Mouse (Mus musculus): ENCODE results near the gene Zfp472. TPM values are rescaled to one million over a fixed set of nuclear protein-coding genes. Genes with fewer than 3 reads are reported as not detected.

Gene Zfp472
- polyA plus RNA-seq, 1 experiment: 0.77 TPM

DNA sequence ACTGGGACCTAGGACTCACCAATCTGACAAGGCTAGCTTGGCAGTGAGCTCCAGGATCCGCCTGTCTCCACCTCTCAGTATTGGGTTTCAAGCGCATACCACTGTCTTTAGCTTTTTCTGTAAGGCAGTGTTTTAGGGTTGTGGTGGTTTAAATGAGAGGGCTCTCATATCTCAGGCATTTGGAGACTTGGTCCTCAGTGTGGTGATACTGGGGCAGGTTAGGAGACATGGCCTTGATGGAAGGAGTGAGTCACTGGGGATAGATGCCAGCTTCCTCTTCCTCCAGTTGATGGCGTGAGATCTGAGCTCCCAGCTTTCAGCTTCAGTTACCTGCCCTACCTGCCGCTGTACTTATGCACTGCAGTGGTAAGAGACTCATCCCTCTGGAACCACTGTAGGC lies 25.8 kb upstream of the Zfp472 start:
- Histone ChIP-seq H3K4me3 (ENCODE audit: insufficient read depth, low read depth, low read length) (no peak overlapping the region), H3K36me3 (ENCODE audit: control insufficient read depth, insufficient read depth, low read length) (no peaks in the 10 kb centered on the region), H3K27ac (ENCODE audit: insufficient read depth, low read depth, low read length) (no peak overlapping the region), H3K27me3 (replicated peaks; ENCODE audit: control insufficient read depth, insufficient read depth, low read length) (no peaks in the 10 kb centered on the region), H3K4me1 (ENCODE audit: control insufficient read depth, insufficient read depth, low read length) (no peaks in the 10 kb centered on the region)
- WGBS: 81% methylated on average over 4 of the region's 4 CpGs
- TF ChIP-seq CTCF (conservative IDR thresholded peaks at IDR 0.05; ENCODE audit: insufficient read depth, insufficient read length, low read depth, low read length): no peak
- TF ChIP-seq POLR2A (IDR thresholded peaks at IDR 0.05; ENCODE audit: low read depth, low read length): no peak
- DNase-seq: no peak

DNA sequence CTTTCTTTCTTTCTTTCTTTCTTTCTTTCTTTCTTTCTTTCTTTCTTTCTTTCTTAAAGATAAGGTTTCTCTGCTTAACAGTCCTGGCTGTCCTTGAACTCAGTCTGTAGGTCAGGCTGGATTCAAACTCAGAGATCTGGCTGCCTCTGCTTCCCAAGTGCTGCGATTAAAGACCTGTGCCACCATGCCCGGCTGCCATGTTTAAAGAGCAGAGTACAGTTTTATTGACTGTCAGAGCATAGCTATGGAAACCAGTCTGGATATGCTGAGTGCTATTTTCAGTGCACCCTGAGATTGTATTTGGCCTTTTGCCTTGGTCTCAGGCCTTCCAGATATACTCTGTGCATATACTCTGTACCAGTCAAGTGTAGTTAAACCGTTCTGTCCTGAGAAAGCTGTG lies 22.0 kb upstream of the Zfp472 start:
- no peak overlapping the region for H3K4me3 ChIP-seq (ENCODE audit: insufficient read depth, low read depth, low read length)
- no peak overlapping the region for H3K27ac ChIP-seq (ENCODE audit: insufficient read depth, low read depth, low read length)
- DNase-seq: no peak
- no peaks in the 10 kb centered on the region for H3K36me3 ChIP-seq (ENCODE audit: control insufficient read depth, insufficient read depth, low read length)
- H3K4me1 ChIP-seq (ENCODE audit: control insufficient read depth, insufficient read depth, low read length): peaks cover 13% of the 10 kb centered on the region
- H3K27me3 ChIP-seq (replicated peaks; ENCODE audit: control insufficient read depth, insufficient read depth, low read length): no peaks in the 10 kb centered on the region
- 93% methylated on average over 3 of the region's 3 CpGs for WGBS
- TF ChIP-seq POLR2A (IDR thresholded peaks at IDR 0.05; ENCODE audit: low read depth, low read length) (no peak), CTCF (conservative IDR thresholded peaks at IDR 0.05; ENCODE audit: insufficient read depth, insufficient read length, low read depth, low read length) (no peak)

DNA sequence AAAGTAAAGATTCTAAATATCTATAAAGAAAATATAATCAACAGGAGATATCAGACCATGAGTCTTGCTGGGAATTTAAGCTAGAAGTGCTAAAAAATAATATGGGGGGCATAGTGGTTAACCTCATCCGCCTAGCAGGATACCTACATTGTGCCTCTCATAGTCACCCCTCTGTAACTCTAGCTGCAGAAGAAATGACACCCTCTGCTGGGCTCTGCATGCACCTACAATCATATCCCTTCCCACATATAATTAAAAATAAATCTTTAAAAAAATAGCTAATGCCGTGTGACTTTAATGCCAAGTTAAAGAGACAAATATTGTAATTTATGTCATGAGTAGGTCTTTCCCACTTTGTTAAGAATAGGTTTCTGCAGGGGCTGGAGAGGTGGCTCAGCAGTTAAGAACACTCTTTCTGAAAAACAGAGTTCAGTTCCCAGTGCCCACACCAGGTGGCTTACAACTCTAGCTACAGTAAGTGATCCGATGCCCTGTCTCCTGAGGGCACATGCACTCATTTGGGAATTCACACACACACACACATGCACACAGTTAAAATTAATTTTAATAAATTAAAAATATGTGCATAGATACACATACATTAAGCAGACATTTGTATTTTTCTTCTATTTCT lies 21.1 kb upstream of the Zfp472 start:
- no peaks in the 10 kb centered on the region for H3K36me3 ChIP-seq (ENCODE audit: control insufficient read depth, insufficient read depth, low read length)
- H3K4me1 ChIP-seq (ENCODE audit: control insufficient read depth, insufficient read depth, low read length): peaks cover 13% of the 10 kb centered on the region
- H3K27me3 ChIP-seq (replicated peaks; ENCODE audit: control insufficient read depth, insufficient read depth, low read length): no peaks in the 10 kb centered on the region
- no peak overlapping the region for H3K27ac ChIP-seq (ENCODE audit: insufficient read depth, low read depth, low read length)
- no peak overlapping the region for H3K4me3 ChIP-seq (ENCODE audit: insufficient read depth, low read depth, low read length)
- peak; percentile 31; the same call in 1 of the 2 replicates for TF ChIP-seq CTCF (conservative IDR thresholded peaks at IDR 0.05; ENCODE audit: insufficient read depth, insufficient read length, low read depth, low read length)
- no peak for TF ChIP-seq POLR2A (IDR thresholded peaks at IDR 0.05; ENCODE audit: low read depth, low read length)
- DNase-seq: no peak
- WGBS: 56% methylated on average over 3 of the region's 3 CpGs

DNA sequence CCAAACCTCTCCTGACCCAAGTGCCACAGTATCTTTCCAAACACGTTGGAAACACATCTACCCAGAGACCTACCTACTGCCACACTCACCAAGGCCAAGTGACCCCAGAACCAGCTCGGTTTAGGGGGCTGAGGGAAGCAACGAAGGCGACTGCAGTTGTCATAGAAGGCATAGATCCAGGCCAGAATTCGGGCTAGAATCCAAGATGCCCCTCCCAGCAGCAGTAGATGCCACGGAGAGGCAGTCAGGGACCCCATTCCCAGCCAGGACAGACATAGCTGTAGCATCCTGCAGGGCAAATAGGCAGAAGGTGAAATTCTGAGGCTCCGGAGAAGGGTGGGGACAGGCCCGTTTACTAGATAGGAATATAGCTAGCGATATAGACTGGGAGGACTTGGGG lies 18.9 kb upstream of the Zfp472 start:
- peak overlapping the region; percentile 80 for H3K4me3 ChIP-seq (ENCODE audit: insufficient read depth, low read depth, low read length)
- 35% methylated on average over 9 of the region's 9 CpGs for WGBS
- no peaks in the 10 kb centered on the region for H3K27me3 ChIP-seq (replicated peaks; ENCODE audit: control insufficient read depth, insufficient read depth, low read length)
- DNase-seq: no peak
- peaks cover 13% of the 10 kb centered on the region for H3K4me1 ChIP-seq (ENCODE audit: control insufficient read depth, insufficient read depth, low read length)
- H3K27ac ChIP-seq (ENCODE audit: insufficient read depth, low read depth, low read length): peak overlapping the region; percentile 84
- no peak for TF ChIP-seq CTCF (conservative IDR thresholded peaks at IDR 0.05; ENCODE audit: insufficient read depth, insufficient read length, low read depth, low read length)
- no peak for TF ChIP-seq POLR2A (IDR thresholded peaks at IDR 0.05; ENCODE audit: low read depth, low read length)
- H3K36me3 ChIP-seq (ENCODE audit: control insufficient read depth, insufficient read depth, low read length): no peaks in the 10 kb centered on the region

DNA sequence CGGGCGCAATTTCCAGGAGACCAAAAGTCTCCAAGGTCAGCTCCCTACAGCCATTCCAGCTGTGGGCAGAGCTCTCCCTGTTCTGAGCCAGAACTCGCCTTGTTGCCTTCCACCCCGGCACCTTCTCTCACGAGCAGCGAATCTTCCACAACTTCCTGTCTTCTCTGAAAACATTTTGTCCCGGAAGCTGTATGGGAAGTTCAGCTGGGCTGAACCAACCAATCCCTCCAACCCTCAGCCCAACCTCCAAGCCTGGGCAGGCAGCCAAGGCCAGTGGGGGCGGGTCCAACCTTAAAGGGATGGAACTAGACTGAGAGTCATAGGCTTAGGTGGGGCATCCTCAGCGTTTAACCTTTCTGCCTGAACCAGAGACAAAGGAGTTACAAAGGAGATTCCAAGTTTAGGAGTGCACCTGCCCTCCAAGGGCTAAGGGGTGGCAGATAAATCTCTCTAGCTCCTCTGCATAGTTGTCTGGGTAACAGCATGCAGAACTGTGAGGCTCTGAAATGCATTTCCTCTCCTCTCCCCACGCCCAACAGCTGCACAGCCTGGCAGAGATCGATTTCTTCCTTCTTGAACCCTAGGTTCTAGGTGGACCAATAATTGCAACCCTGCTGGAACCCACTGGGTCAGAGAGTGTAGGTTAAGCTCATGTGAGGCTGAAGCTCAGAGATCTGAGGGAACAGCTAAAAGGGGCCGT lies 18.2 kb upstream of the Zfp472 start, which contains the start of gene Cyp4f13:
TSS of gene Cyp4f13 (minus strand) at position 188 of the 700 bp plus-strand sequence.
- WGBS: 6% methylated on average over 12 of the region's 12 CpGs
- peak; percentile 77 for TF ChIP-seq POLR2A (IDR thresholded peaks at IDR 0.05; ENCODE audit: low read depth, low read length)
- TF ChIP-seq CTCF (conservative IDR thresholded peaks at IDR 0.05; ENCODE audit: insufficient read depth, insufficient read length, low read depth, low read length): no peak
- Histone ChIP-seq H3K4me3 (ENCODE audit: insufficient read depth, low read depth, low read length) (peak within 1 kb of the TSS; percentile 80), H3K27me3 (replicated peaks; ENCODE audit: control insufficient read depth, insufficient read depth, low read length) (no peaks in the 10 kb centered on the region), H3K27ac (ENCODE audit: insufficient read depth, low read depth, low read length) (peak within 1 kb of the TSS; percentile 84), H3K36me3 (ENCODE audit: control insufficient read depth, insufficient read depth, low read length) (no peaks in the 10 kb centered on the region), H3K4me1 (ENCODE audit: control insufficient read depth, insufficient read depth, low read length) (peaks cover 13% of the 10 kb centered on the region)
- DNase-seq: peak; percentile 99

DNA sequence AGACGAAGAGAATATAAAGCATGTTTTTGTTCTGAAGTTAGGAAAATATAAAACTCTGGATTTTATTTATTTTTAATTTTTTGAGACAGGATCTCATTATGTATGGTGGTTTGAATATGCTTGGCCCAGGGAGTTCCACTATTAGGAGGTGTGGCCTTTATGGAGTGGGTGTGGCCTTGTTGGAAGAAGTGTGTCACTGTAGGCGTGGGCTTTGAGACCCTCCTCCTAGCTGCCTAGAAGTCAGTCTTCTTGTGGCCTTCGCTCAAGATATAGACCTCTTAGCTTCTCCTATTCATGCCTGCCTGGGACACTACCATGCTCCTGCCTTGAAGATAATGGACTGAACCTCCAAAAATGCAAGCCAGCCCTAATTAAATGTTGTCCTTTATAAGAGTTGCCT lies 15.5 kb upstream of the Zfp472 start:
- H3K4me1 ChIP-seq (ENCODE audit: control insufficient read depth, insufficient read depth, low read length): peaks cover 13% of the 10 kb centered on the region
- no peak overlapping the region for H3K4me3 ChIP-seq (ENCODE audit: insufficient read depth, low read depth, low read length)
- no peaks in the 10 kb centered on the region for H3K36me3 ChIP-seq (ENCODE audit: control insufficient read depth, insufficient read depth, low read length)
- WGBS: 90% methylated on average over 3 of the region's 3 CpGs
- H3K27ac ChIP-seq (ENCODE audit: insufficient read depth, low read depth, low read length): no peak overlapping the region
- no peaks in the 10 kb centered on the region for H3K27me3 ChIP-seq (replicated peaks; ENCODE audit: control insufficient read depth, insufficient read depth, low read length)
- TF ChIP-seq POLR2A (IDR thresholded peaks at IDR 0.05; ENCODE audit: low read depth, low read length) (no peak), CTCF (conservative IDR thresholded peaks at IDR 0.05; ENCODE audit: insufficient read depth, insufficient read length, low read depth, low read length) (no peak)
- DNase-seq: no peak

DNA sequence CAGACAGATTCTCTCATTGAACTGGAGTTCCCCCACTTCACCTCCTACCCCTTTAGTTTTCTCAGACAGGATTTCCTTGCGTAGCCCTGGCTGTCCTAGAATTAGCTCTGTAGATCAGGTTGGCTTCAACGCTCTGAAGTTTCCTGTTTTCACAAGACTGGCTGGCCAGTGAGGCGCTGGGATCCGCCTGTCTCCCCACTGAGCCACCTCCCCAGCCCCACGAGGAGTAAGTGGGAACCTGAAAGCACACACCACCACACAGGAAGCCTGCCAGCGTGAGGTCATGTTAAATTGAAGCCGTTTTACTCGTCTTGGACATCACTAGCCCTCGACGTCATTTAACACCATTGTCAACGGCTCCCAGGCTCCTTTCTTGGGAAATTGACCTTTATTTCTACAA lies 14.6 kb upstream of the Zfp472 start:
- 79% methylated on average over 11 of the region's 11 CpGs for WGBS
- no peaks in the 10 kb centered on the region for H3K27me3 ChIP-seq (replicated peaks; ENCODE audit: control insufficient read depth, insufficient read depth, low read length)

More for the DNA sequence above, 14.6 kb upstream of the Zfp472 start:
- Histone ChIP-seq H3K27ac (ENCODE audit: insufficient read depth, low read depth, low read length) (no peak overlapping the region), H3K4me3 (ENCODE audit: insufficient read depth, low read depth, low read length) (no peak overlapping the region), H3K4me1 (ENCODE audit: control insufficient read depth, insufficient read depth, low read length) (peaks cover 13% of the 10 kb centered on the region), H3K36me3 (ENCODE audit: control insufficient read depth, insufficient read depth, low read length) (no peaks in the 10 kb centered on the region)
- no peak for DNase-seq
- TF ChIP-seq POLR2A (IDR thresholded peaks at IDR 0.05; ENCODE audit: low read depth, low read length) (no peak), CTCF (conservative IDR thresholded peaks at IDR 0.05; ENCODE audit: insufficient read depth, insufficient read length, low read depth, low read length) (no peak)

All from kidney, adult 2 months (tissue).